Mouse (Mus musculus): ENCODE data around the gene Spaca5.
A peak's percentile ranks its signal among the peaks of the same experiment; 100 is the strongest.

Gene Spaca5

DNA sequence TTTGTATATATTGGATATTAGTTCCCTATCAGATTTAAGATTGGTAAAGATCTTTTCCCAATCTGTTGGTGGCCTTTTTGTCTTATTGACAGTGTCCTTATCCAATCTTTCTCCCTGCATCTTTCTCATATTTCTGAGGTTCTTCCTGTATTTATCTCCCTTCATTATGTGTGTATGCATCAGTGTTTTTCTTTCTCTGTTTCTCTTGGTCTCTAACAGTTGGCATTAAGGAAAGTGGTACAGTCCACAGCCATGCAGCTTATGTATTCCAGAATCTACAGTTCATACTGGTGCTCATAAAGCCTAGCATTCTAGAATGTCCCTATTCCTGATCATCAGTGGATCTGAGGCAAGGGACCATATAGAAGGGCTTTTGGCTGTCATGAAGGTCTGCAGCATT, at the start of gene Spaca5:
Gene Spaca5, plus strand, starts transcription at position 301 of the 400 bp plus-strand sequence.
- no peak for ATAC-seq (ENCODE audit: insufficient number of reproducible peaks, low FRiP score, low TSS enrichment)

DNA sequence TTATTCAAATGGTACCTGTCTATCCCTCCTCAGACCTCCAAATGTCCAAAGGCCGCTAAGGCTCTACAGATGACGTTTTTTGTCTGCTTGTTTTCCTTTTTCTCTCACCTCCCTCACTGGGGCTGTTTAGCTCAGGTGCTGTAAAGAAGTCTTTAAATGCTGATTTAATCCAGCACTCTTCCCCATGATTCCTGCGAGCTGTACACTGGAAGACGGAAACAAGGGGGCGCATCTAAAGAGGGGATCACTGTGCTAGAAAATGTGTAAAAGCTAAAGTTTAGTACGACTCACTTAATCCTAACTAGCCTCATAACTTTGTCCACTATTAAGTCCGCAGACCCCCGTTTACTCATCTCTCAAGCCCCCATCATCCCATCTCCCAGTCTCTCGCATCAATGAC, 6.7 kb upstream of the Spaca5 start:
- no peak for ATAC-seq (ENCODE audit: insufficient number of reproducible peaks, low FRiP score, low TSS enrichment)

DNA sequence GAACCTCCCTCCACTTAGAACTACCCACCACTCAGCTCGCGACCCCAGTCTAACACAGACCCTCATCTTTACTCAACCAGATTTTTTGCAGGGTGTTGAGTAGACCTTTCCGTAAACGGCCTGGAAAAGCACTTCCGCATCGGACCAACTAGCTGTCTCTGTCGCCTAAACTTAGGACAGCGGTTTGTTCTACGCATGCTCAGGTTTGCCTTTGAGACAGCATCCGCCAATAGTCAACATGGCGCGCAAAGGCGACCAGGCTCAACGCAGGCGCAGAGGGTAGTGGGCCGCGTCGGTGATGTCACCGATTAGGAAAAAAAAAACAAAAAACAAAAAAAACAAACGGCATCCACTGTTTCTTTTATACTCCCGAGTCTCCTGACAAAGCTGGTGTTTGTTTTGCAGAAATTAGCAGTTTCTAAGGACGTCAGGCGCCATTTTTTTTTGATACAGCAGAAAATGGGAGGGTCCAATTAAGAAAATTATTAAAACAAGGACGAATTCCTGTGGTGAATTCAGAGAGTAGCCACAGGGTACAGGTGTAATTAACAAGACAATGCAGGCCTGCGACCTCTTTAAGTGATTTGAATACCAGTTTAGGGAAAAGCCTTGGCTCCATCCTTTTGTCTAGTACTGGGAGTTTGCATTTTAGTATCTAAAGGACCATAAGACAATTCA, 6.2 kb upstream of the Spaca5 start, which contains the start of gene Zfp182:
Gene Zfp182, minus strand, starts transcription at position 451 of the 678 bp plus-strand sequence.
- ATAC-seq (ENCODE audit: insufficient number of reproducible peaks, low FRiP score, low TSS enrichment) = peak; percentile 95

DNA sequence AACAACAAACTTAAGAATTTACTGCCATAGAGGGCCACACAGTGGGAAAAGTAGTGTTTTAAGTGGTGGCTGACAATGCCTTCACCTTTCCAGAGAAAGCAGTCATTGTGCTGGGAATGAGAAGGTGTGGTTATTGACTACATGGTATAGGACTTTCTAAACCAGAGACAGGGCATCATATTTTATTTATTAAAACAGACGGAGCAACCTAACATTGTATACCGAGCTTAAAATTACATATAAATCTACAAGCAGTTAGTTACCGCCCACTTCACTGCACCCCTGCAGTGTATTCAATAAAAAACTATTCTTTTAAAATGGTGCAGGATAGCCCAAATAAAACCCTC, 5.7 kb upstream of the Spaca5 start:
- ATAC-seq (ENCODE audit: insufficient number of reproducible peaks, low FRiP score, low TSS enrichment) = no peak

DNA sequence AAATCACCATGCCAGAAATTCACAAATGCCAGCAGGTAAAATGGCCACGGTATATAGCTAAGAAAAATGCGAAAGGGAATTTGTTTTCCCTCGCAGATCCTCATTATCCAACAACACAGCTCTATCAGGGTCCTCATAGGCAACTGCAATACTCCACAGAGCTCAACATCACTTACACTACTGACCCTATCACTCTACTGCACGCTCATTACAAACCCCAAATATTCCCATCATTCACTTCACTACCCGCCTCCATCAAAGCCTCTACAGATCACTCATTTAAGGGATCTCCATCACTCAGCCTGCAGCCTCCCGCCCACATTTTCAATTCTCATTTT, 20.4 kb downstream of the Spaca5 start:
- ATAC-seq (ENCODE audit: insufficient number of reproducible peaks, low FRiP score, low TSS enrichment) = no peak; the same call in 1 of the 2 replicates

DNA sequence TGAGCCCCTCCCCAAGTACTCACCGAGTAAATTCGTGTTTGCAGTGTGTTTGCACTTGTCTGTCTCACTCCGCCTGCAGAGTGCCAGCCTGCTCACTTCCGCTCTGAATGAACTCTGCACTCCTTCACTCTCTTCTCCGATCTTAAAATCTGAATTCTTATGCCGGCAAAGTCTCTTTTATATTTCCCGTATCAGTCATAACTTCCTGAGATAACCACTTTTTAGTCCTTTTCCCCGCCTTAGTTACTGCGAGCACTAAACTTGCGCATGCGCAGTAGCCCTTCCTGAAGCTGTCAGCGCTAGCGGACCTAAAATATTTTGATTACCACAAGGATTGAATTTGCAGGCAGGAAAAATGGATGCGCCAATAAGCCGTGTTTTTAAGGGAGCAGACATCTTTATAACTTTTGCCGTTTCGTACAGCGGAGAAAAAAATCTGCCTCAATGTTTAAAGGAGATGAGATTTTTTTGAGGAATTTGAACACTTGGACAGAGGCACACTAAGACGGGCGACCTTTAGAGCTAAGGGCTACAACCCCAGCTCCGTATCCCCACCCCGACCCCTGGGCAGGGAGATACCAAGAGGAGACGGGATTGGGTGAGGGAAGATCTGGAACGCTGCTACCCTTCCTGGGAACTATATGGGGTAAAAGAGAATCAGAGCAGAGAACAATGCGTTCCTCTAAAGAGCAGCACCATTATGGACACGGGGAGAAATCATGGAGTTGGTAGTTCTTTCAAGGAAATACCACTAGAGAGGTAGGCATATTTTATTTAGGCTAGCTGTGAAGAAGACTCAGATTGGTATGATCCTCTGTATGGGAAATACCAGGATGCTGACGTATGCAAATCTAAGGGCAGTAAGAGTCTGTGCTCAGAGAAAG, 21.0 kb downstream of the Spaca5 start, which contains the start of gene Zfp300:
Gene Zfp300, minus strand, starts transcription at position 545 of the 884 bp plus-strand sequence.
- peak; percentile 95 for ATAC-seq (ENCODE audit: insufficient number of reproducible peaks, low FRiP score, low TSS enrichment)

DNA sequence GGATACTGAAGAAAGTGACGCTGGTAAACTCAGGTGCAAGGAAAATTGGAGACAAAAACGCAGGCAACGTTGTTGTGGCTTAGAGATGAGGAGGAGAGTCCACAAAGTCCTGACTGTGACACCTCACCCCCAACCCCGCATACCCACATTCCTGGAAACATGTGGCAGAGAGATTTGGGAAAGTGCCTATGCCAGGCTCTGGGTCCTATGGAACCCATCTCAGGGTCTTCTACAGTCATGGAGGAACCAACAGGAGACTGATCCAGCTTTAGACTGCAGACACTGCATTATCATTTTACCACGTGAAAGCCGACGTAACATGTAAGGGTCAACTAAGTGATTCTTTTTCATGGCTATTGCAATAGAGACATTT, 21.6 kb downstream of the Spaca5 start:
- no peak for ATAC-seq (ENCODE audit: insufficient number of reproducible peaks, low FRiP score, low TSS enrichment)

DNA sequence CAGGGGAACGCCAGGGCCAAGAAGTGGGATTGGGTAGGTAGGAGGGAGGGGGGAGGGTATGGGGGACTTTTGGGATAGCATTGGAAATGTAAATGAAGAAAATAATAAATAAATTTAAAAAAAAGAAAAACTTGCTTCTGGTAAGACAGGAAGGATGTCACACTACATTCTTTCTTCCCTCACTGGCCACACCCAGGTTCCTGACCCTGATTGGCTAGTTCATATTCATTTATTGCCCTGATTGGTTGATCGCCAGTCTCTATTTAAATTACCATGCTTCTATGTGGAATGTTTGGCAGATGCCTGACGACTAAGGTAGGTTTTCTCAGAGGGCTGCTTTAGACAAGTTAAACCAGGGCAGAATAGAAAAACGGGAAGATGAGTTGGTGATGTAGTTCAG, 47.3 kb downstream of the Spaca5 start, which contains the start of gene Ssxa1:
Gene Ssxa1, plus strand, starts transcription at position 301 of the 400 bp plus-strand sequence.
- ATAC-seq (ENCODE audit: insufficient number of reproducible peaks, low FRiP score, low TSS enrichment) = no peak

Measured in cerebellum, adult (tissue).